Mouse (Mus musculus): ENCODE measurements around the gene Gm10722.
"Not testable (repeated sequence)": the region's sequence is repeated elsewhere in the genome, so short reads cannot be mapped to it uniquely, and the experiment has no call there.

- TF ChIP-seq CTCF (IDR thresholded peaks at IDR 0.05; ENCODE audit: control insufficient read depth, insufficient read depth, insufficient read length); CEBPB (IDR thresholded peaks at IDR 0.05; ENCODE audit: low read depth); MAX (IDR thresholded peaks at IDR 0.05): not testable (repeated sequence)
Measured at GRCm38 (mm10) chr9:3015354-3015753, 14.6 kb downstream of the Gm10722 start, which contains the start of gene Gm10720.
